Mouse (Mus musculus): ENCODE results near the gene Ptges2. TPM values are rescaled to one million over a fixed set of nuclear protein-coding genes. Genes with fewer than 3 reads are reported as not detected.

Gene Ptges2
- polyA plus RNA-seq, 1 experiment: 39.1 TPM

- peaks cover 9% of the 10 kb centered on the region for H3K36me3 ChIP-seq (ENCODE audit: control insufficient read depth, insufficient read depth)
- H3K4me3 ChIP-seq (ENCODE audit: insufficient read depth, poor library complexity, severe bottlenecking): peak overlapping the region; percentile 86
- peaks cover 18% of the 10 kb centered on the region for H3K79me3 ChIP-seq (ENCODE audit: low read depth)
- H3ac ChIP-seq (ENCODE audit: control insufficient read depth, insufficient read length, low read depth): peak overlapping the region; percentile 95
- H3K27me3 ChIP-seq (ENCODE audit: control insufficient read depth, insufficient read depth, insufficient read length): no peaks in the 10 kb centered on the region
- no peak for TF ChIP-seq FOSL1 (IDR thresholded peaks at IDR 0.05; ENCODE audit: insufficient read depth, low read length, poor library complexity, severe bottlenecking)
- TF ChIP-seq MAX (IDR thresholded peaks at IDR 0.05): peak; percentile 50
- TF ChIP-seq CTCF (IDR thresholded peaks at IDR 0.05; ENCODE audit: control insufficient read depth, insufficient read depth, insufficient read length): no peak
- peaks cover 30% of the 10 kb centered on the region for H3K79me2 ChIP-seq (ENCODE audit: control insufficient read depth, insufficient read depth)
Measured at GRCm38 (mm10) chr2:32395946-32396621, 388 bp downstream of the Ptges2 start.

DNA sequence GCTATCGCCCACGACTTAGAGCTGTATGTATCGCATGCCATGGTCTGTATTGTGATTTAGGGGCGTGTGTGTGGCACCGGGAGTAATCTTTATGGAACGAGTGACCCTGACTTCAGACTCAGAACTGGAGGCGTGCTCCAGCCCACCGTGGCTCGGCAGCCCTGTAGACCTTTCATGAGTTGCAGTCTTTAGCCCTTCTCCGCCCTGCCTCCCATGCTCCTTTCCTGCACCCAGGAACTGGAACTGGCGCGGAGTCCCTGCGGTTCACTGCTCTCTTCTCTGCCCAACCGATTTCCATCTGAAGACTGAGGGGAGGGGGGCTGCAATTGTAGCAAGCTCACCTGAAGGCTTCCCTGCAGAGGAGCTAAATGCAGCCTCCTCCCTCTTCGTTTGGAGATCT is 999 bp downstream of the Ptges2 start:
- H3ac ChIP-seq (ENCODE audit: control insufficient read depth, insufficient read length, low read depth): peak overlapping the region; percentile 95
- peaks cover 30% of the 10 kb centered on the region for H3K79me2 ChIP-seq (ENCODE audit: control insufficient read depth, insufficient read depth)
- H3K27me3 ChIP-seq (ENCODE audit: control insufficient read depth, insufficient read depth, insufficient read length): no peaks in the 10 kb centered on the region
- H3K36me3 ChIP-seq (ENCODE audit: control insufficient read depth, insufficient read depth): peaks cover 9% of the 10 kb centered on the region
- TF ChIP-seq FOSL1 (IDR thresholded peaks at IDR 0.05; ENCODE audit: insufficient read depth, low read length, poor library complexity, severe bottlenecking) (no peak), MAX (IDR thresholded peaks at IDR 0.05) (no peak), CTCF (IDR thresholded peaks at IDR 0.05; ENCODE audit: control insufficient read depth, insufficient read depth, insufficient read length) (no peak), MYOD1 (IDR thresholded peaks at IDR 0.05; ENCODE audit: control insufficient read depth, insufficient read length, low read depth) (no peak), MYOG (IDR thresholded peaks at IDR 0.05; ENCODE audit: control insufficient read depth, extremely low read depth, insufficient read length) (no peak), USF1 (IDR thresholded peaks at IDR 0.05; ENCODE audit: low read depth) (no peak), CEBPB (IDR thresholded peaks at IDR 0.05; ENCODE audit: low read depth) (no peak)
- peaks cover 18% of the 10 kb centered on the region for H3K79me3 ChIP-seq (ENCODE audit: low read depth)
- peak overlapping the region; percentile 86 for H3K4me3 ChIP-seq (ENCODE audit: insufficient read depth, poor library complexity, severe bottlenecking)

DNA sequence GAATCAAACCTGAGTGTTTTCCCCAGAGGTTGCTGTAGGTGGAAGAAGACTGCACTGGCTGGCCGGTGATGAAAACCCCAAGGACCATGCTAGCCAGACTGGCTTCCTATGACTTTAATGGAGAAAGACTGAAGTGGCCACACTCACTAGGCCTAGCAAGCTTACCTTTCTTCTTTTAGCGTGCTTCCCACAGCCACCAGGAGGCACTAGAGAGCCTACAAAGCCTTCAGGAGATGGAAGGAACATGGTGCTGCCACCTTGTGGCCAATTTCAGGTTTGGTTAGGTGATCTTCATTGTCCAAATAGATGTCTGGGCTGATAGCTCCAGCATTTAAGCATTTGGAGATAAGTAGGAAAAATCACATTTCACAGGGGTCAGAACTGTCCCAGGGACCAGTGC is 9.0 kb downstream of the Ptges2 start:
- H3K79me2 ChIP-seq (ENCODE audit: control insufficient read depth, insufficient read depth): no peaks in the 10 kb centered on the region
- no peaks in the 10 kb centered on the region for H3K27me3 ChIP-seq (ENCODE audit: control insufficient read depth, insufficient read depth, insufficient read length)
- H3K4me3 ChIP-seq (ENCODE audit: insufficient read depth, poor library complexity, severe bottlenecking): no peak overlapping the region
- no peak overlapping the region for H3ac ChIP-seq (ENCODE audit: control insufficient read depth, insufficient read length, low read depth)
- H3K79me3 ChIP-seq (ENCODE audit: low read depth): no peaks in the 10 kb centered on the region
- no peak for TF ChIP-seq FOSL1 (IDR thresholded peaks at IDR 0.05; ENCODE audit: insufficient read depth, low read length, poor library complexity, severe bottlenecking)
- TF ChIP-seq CEBPB (IDR thresholded peaks at IDR 0.05; ENCODE audit: low read depth): no peak
- peak; percentile 65 for TF ChIP-seq MAX (IDR thresholded peaks at IDR 0.05)
- TF ChIP-seq USF1 (IDR thresholded peaks at IDR 0.05; ENCODE audit: low read depth): no peak
- peak; percentile 96 for TF ChIP-seq CTCF (IDR thresholded peaks at IDR 0.05; ENCODE audit: control insufficient read depth, insufficient read depth, insufficient read length)
- no peak for TF ChIP-seq MYOG (IDR thresholded peaks at IDR 0.05; ENCODE audit: control insufficient read depth, extremely low read depth, insufficient read length)
- TF ChIP-seq MYOD1 (IDR thresholded peaks at IDR 0.05; ENCODE audit: control insufficient read depth, insufficient read length, low read depth): no peak
- H3K36me3 ChIP-seq (ENCODE audit: control insufficient read depth, insufficient read depth): peaks cover 12% of the 10 kb centered on the region

- no peak overlapping the region for H3ac ChIP-seq (ENCODE audit: control insufficient read depth, insufficient read length, low read depth)
- TF ChIP-seq USF1 (IDR thresholded peaks at IDR 0.05; ENCODE audit: low read depth) (no peak), MYOG (IDR thresholded peaks at IDR 0.05; ENCODE audit: control insufficient read depth, extremely low read depth, insufficient read length) (no peak), CTCF (IDR thresholded peaks at IDR 0.05; ENCODE audit: control insufficient read depth, insufficient read depth, insufficient read length) (no peak), MAX (IDR thresholded peaks at IDR 0.05) (no peak), FOSL1 (IDR thresholded peaks at IDR 0.05; ENCODE audit: insufficient read depth, low read length, poor library complexity, severe bottlenecking) (no peak), CEBPB (IDR thresholded peaks at IDR 0.05; ENCODE audit: low read depth) (no peak), MYOD1 (IDR thresholded peaks at IDR 0.05; ENCODE audit: control insufficient read depth, insufficient read length, low read depth) (no peak)
- H3K27me3 ChIP-seq (ENCODE audit: control insufficient read depth, insufficient read depth, insufficient read length): no peaks in the 10 kb centered on the region
- no peaks in the 10 kb centered on the region for H3K79me3 ChIP-seq (ENCODE audit: low read depth)
- peaks cover 7% of the 10 kb centered on the region for H3K36me3 ChIP-seq (ENCODE audit: control insufficient read depth, insufficient read depth)
- H3K79me2 ChIP-seq (ENCODE audit: control insufficient read depth, insufficient read depth): no peaks in the 10 kb centered on the region
- no peak overlapping the region for H3K4me3 ChIP-seq (ENCODE audit: insufficient read depth, poor library complexity, severe bottlenecking)
Measured at GRCm38 (mm10) chr2:32407144-32407824, 11.6 kb downstream of the Ptges2 start.

- Histone ChIP-seq H3ac (ENCODE audit: control insufficient read depth, insufficient read length, low read depth) (no peak overlapping the region), H3K79me3 (ENCODE audit: low read depth) (no peaks in the 10 kb centered on the region), H3K4me3 (ENCODE audit: insufficient read depth, poor library complexity, severe bottlenecking) (no peak overlapping the region), H3K27me3 (ENCODE audit: control insufficient read depth, insufficient read depth, insufficient read length) (no peaks in the 10 kb centered on the region), H3K36me3 (ENCODE audit: control insufficient read depth, insufficient read depth) (no peaks in the 10 kb centered on the region), H3K79me2 (ENCODE audit: control insufficient read depth, insufficient read depth) (no peaks in the 10 kb centered on the region)
- no peak for TF ChIP-seq MYOD1 (IDR thresholded peaks at IDR 0.05; ENCODE audit: control insufficient read depth, insufficient read length, low read depth)
- TF ChIP-seq CEBPB (IDR thresholded peaks at IDR 0.05; ENCODE audit: low read depth): no peak
- no peak for TF ChIP-seq MYOG (IDR thresholded peaks at IDR 0.05; ENCODE audit: control insufficient read depth, extremely low read depth, insufficient read length)
- TF ChIP-seq USF1 (IDR thresholded peaks at IDR 0.05; ENCODE audit: low read depth): no peak
- no peak for TF ChIP-seq FOSL1 (IDR thresholded peaks at IDR 0.05; ENCODE audit: insufficient read depth, low read length, poor library complexity, severe bottlenecking)
- no peak for TF ChIP-seq CTCF (IDR thresholded peaks at IDR 0.05; ENCODE audit: control insufficient read depth, insufficient read depth, insufficient read length)
- no peak for TF ChIP-seq MAX (IDR thresholded peaks at IDR 0.05)
Measured at GRCm38 (mm10) chr2:32408429-32409424, 13.0 kb downstream of the Ptges2 start.
